Mouse (Mus musculus) B cell, adult 62 days (primary cell): ENCODE data around the gene Peg3. TPM values are rescaled to one million over a fixed set of nuclear protein-coding genes. Genes with fewer than 3 reads are reported as not detected.

Experiments
- total RNA-seq: library from RNA; stranded (reverse); gene quantifications from 4 replicates; pipeline ENCODE4 v1.2.4, GENCODE M21; 2023

Peg3 gene
- total RNA-seq, result not detected in 4 replicates

DNA sequence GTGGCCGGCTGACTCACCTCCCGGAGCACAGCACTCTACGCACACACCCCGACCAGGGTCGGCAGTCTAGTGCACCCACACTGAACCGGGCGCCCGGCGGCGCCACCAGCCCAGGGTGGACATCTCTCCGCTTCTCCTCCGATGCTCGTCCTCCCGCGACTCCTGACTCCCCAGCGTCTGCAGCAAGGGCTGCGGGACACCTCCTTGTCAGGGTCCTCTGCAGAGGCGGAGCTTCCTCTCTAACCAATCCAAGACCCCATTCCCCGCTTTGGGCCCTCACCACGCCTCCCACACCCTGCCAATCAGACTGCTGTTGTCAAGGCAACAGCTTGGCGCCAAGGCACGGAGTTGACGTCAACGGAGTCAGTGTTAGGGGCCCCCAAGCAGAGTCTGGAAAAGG is at the start of gene Peg3, which contains the start of gene Usp29:
Peg3 (minus strand) TSS at position 191 of the 400 bp plus-strand sequence.
Usp29 (plus strand) TSS at position 338 of the 400 bp plus-strand sequence.

DNA sequence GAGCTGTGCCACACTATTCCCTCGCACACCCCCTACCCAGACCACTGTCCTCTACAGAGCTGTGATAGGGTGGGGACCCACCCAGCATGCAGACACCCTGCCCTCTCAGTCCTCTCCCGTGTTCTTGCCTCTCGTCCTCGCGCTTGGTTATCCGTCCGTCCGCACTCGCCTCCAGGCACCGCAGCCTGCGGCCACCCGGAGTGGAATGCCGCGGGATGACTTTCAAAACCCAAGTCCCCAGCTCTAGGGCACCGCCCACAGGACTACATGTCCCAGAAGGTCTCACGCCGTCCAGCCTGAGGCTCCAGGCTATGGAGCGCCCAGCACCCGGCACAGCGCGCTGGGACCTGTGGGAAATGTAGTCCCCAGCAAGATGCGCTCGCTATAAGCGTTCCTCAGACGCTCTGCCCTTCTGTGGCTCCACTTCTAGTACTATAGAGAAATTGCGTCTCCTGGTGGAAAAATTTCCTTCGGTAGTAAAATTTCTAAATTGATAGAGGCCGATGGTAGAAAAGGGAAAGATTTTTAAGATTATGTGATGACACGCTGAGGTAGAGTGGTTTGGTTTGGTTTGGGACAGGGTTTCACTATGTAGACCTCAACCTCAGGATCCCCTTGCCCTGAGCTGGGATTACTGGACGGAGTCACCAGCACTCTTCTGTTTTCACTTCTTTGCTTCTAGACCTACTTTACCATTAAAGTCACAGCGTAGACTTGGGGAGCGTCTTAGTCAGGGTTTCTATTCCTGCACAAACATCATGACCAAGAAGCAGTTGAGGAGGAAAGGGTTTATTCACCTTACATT is 33.8 kb downstream of the Peg3 start, which contains the start of gene Zim1:
Zim1 (minus strand) TSS at position 210 of the 805 bp plus-strand sequence.

Other genes starting within 250 kb of the Peg3 start
- gene Olfr5, start 243.5 kb downstream of the Peg3 start, total RNA-seq, result not detected in 4 replicates
- not detected in 4 replicates for gene Olfr1347, start 230.7 kb downstream of the Peg3 start, total RNA-seq
- gene Olfr1348, start 221.7 kb downstream of the Peg3 start, total RNA-seq, result not detected in 4 replicates
- gene Olfr1349, start 207.5 kb downstream of the Peg3 start, total RNA-seq, result not detected in 4 replicates
- not detected in 4 replicates for gene Olfr1350, start 165.6 kb downstream of the Peg3 start, total RNA-seq
- not detected in 4 replicates for gene Zim1, start 34.0 kb downstream of the Peg3 start, total RNA-seq
- gene Usp29, start 147 bp upstream of the Peg3 start, total RNA-seq, result not detected in 4 replicates